Mouse (Mus musculus): ENCODE data around the gene Agtr1a.

The Agtr1a gene

DNA sequence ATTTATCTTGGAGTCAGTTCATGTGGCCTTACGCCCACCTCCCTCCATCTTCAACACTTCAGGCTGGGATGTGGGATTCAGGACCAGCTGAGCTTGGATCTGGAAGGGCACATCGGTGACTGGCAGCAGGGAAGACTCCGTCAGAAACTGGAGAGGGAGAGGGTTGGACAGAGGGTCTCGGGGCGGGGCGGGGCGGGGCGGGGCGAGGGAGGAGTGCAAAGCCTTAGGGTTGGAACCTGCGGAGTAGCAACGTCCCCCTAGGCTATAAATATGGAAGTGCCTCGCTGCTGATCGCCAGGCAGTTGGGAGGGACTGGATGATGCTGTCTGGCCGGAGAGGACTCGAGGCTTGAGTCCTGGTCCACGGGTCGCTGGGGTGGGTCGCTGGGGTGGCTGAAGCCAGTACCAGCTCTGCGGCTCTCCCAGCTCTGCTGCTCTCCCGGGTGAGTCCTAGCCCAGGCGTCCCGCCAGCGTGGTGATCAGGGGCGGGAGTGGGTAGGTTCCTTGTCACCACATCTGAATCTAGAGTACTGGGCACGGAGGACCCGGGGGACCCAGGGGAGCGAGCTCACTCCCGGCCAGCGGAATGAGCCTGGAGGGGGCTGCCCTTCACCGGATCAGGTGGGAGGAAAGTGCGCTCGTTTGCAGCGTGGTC is at the start of gene Agtr1a:
Agtr1a (plus strand) TSS at position 294 of the 654 bp plus-strand sequence.
- DNase-seq (ENCODE audit: low spot score) = no peak

DNA sequence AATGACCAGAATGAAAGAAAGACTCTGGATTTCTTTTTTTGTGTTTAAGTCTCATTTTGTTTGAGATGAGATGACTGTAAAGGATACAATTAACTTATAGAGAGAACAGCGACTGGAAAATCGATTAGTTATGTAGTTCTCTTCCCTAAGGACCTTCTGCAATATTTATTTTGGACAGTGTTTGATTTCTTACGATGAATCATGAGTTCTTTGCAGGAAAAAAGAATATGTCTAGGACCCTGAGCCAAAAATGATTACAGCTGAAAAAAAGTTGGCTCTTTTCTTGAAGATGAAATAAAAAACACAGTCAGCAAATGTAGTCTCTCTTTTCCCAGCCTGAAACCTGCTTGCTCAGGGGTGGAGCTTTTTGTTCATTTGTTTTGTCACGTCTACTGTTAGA is 26.0 kb upstream of the Agtr1a start:
- DNase-seq (ENCODE audit: low spot score) = no peak

DNA sequence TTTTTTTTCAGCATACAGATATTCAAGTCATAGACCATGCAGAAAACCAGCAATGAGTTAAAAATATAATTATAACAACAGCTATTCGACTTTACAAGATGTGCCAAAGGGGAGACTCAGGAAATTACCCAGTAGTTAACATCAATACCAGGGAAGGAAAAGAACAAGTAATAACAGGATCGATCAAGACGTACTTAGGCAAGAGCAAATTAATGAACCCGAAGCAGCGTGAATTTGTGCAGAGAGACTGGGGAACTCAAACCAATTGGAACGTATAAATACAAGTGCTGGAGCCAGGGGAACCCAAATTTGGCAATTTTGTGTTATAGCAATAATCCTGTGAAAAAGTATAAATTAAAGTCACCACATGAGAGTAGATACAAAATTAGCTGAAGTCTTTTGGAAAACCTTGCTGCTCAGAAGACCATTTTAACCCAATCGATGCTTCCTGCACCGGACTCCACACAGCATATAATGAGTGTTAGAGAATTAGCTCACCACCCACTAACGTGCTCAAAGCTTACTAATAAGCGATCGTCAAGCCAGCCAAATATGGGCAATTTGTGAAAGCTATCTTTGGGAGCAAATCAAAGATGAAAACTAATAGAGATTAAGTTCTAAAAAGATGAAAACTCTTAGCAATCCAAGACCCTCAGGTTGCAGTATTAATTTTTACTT is 11.4 kb upstream of the Agtr1a start:
- no peak for DNase-seq (ENCODE audit: low spot score)

DNA sequence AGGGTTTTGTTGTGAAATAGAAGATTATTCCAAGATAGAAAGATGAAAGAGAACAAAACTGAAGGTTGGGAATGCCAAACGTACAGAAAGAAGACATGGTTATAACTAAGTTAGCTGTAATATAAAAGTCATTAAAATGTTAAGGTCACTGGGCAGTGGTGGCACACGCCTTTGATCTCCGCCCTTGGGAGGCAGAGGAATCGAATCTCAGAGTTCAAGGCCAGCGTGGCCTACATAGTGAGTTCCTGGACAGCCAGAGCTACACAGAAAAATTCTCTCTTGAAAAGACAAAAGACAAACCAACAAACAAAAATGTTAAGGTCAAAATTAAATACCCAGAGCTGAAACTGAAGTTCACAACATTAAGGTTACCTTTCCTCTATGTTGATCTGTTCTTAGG is 5.2 kb upstream of the Agtr1a start:
- no peak for DNase-seq (ENCODE audit: low spot score)

DNA sequence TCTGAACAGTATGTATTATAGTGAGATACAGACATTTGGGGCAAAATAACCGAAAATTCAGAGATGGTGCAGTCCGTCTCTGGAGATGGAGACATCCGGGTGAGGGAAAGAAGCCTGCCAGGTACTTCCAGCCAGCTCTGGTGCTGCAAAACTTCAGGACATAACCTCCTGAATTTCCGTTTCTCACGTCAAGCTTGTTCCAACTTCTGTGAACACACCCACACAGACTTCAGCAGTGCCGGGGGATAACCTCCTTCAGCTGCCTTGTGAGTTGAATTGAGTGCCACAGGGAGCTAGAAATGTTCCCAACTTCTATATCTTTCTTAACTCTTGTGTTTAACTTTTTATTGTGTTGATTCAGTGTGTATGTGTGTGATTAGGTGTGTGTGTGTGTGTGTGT is 4.4 kb upstream of the Agtr1a start:
- no peak for DNase-seq (ENCODE audit: low spot score)

DNA sequence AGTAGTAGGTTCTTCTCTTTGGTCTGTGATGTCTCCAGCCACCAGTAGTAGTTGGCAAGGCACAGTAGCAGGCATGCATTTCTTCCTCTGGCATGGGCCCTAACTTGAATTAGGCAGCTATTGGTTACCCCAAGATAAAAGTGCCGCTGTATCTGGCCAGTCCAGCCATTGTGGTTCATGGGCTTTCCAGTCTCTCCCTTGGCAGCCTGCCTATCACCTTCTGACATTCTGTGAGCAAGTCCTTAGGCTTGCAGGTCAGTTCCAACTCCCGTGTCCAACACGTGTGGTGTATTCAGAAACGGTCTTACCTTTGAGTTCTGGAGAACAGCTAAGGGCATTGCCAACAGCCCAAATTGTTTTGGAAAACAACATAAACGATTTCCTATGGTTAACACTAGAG is 3.7 kb upstream of the Agtr1a start:
- no peak for DNase-seq (ENCODE audit: low spot score)

DNA sequence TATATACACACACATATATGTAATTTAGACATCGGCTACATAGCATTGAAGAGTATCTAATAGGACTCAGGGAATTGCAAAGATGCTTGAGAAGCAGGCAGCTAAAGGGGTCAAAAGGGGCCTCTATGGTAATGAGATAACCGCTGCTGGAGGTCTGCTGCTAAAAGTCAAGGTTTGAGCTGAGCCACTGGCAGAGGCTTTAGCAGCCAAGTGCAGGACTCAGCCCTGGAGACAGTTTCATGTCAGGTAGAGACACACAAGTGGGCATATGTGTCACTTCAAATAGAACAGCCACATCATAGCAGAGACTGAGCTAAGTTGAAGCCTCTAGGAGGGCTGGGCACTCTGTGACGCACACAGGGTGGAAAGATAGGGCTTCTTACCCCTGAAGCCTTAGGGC is 1.6 kb upstream of the Agtr1a start:
- no peak for DNase-seq (ENCODE audit: low spot score)

DNA sequence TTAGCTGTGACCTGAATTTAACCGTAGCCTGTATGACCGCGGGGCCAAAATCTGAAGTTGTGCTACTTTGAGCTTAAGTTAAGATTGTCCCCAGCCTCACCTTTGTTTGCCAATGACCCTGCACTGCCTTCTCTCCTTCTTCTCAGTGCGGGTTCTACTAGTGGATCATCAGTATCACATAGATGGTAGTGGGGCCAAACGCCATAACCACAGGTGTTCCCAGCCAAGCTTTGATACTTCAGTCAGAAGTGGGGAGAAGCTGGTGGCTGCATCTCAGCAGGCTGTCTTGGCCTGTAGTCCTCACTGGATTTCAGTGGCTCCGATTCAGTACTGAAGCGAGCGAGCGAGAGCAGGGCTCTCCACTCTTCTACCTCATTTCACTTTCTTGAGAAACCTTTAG is 672 bp downstream of the Agtr1a start:
- DNase-seq (ENCODE audit: low spot score) = no peak

DNA sequence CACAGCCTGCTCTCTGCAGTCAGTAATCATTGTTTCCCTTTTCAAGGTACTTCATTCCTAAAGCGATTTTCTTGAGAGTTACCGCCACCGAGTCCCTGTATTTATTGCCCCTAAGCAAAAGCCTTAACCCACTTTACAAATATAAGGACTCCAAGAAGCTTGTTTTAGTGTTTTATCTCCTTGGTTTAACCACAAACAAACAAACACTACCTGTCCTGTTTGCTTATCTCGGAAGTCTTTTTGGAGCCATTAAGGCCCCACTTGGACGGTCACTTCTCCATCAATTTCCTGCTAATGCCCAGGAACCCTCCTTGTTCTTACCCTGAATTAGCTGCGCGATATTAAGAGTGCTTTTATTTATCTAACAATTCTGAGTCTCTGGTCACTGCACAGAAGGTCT is 1.4 kb downstream of the Agtr1a start:
- DNase-seq (ENCODE audit: low spot score) = no peak

DNA sequence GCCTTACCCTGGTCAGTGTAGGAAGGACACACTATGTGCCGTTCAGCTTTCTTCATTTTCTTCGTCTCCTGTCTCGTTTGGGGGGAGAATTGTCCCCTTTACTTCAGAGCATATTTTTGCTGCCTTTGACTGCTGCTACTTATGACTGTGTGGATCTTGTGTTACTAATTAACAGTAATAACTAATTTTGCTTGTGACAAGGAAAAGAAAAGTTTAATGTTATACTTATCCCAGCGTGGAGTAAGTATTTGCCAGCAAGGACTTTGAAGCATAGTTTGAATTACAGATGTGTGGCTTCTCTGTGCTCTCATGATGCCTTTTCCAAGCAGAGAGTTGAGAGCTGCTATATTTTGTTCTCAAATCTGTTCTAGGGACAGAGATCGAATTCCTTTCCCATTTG is 2.3 kb downstream of the Agtr1a start:
- no peak for DNase-seq (ENCODE audit: low spot score)

DNA sequence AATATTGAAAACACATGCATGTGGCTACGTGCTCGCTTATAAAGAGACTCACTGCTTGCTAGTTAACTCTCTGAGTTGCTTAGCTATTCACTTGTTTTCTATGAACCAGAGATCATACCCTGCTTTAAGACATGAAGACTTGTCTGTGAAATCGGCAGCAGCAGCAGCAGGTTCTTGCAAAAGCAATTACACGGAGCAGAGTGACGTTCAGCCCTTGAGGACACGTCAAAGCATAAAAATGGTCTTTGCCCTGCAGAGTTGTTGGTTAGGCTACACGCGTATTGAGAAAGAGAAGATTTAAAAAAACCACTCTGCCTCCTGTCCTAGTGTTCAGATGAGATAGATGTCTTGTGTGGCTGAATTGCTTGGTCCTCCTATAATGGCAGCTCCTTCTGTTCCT is 3.7 kb downstream of the Agtr1a start:
- DNase-seq (ENCODE audit: low spot score) = no peak

DNA sequence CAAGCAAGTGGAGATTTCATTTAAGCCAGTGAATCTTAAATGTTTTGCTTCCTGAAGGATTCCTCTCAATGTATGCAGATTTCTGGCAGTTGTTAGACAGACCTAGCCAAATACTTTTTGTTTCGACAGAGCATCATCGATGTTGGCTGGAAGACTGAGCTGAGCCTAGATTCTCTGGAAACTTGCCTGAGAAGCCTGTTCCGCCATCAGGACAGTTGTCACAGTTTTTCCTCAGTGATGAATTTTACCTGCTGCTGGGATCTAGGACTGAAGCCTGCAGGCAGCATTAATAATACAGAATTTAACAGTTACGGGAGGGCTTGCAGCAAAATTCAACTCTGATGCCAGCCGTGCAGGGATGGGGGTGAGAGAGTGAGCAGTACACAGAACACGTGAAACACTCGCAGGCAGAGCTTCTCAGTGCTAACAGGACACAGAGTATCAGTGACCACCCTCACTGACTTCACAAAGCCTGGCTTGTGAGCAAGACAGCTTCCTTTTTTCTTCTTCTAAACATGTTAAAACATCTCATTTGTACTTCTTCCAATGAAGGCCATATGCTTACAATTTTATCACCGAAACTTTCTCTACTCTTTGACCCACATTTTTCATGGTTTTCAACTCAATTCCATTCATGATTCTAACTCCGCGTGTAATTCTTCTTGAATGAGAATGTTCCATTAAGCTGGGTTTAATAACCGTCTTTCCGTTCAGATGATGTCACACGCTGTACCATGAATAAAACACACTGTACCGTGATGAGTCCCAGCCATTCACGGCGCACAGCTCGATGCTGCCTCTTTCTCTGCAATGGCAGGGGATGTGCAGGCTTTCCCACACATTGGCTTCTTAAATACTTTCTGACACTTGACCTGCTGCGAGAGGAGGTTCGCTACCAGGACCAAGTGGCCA is 6.0 kb downstream of the Agtr1a start:
- no peak for DNase-seq (ENCODE audit: low spot score)

DNA sequence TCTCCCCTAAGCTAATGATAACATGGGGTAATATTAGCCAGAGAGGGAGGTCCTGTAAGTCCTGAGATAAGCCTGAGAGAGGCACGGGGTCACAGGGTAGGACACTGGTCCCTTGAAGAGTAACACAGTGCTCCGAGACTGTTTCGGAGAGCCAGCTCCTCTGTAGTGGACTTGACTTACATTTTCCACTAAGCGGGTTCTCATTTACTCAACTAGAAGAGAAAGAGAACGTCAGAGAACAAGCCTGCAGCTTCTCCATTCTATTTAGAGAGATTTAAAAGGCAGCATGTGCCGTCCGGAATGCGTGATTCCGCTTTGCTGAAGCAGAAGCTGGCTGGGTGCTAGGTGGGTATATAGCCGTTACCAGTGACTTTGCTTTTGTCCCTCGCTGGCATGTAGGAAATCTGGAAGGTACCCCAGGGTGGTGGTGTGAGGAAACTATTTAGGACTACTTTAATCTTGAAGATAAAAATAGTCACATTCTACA is 9.2 kb downstream of the Agtr1a start:
- DNase-seq (ENCODE audit: low spot score) = no peak

DNA sequence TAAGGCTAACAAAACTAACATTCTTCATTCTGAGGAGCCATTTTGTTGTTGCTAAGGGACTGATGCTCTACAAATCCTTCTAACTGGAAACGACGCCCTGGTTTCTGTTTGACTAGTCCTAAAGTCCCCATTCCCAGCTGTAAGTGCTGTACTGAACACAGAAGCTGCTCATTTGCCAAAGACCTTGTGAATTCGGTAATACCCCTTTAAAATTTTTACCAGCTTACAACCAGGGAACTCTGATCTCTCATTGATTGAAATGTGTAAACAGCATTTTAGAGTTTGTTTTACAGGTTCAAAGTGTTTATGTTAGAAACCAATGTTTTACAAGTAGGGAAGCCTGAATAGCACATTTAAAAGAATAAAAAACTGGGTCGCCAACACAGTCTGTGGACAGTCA is 10.6 kb downstream of the Agtr1a start:
- no peak for DNase-seq (ENCODE audit: low spot score)

DNA sequence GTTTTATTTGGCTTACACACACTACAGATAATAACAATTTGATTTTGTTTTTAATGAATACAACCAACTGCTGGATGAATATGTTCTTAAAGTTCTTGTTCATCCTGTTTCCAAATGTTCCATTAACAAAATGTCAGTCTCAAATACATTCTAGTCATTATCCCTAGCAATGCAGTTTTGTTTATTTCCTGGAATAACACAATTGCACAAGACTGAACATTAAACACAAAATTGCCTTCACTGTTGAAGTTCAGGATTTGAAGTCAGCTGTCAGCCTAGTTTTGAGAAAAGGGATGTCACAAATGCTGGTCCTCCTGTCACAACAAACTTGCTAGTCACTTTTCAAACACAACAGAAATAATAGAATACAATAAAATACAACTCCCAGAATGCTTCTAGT is 12.1 kb downstream of the Agtr1a start:
- no peak for DNase-seq (ENCODE audit: low spot score)

DNA sequence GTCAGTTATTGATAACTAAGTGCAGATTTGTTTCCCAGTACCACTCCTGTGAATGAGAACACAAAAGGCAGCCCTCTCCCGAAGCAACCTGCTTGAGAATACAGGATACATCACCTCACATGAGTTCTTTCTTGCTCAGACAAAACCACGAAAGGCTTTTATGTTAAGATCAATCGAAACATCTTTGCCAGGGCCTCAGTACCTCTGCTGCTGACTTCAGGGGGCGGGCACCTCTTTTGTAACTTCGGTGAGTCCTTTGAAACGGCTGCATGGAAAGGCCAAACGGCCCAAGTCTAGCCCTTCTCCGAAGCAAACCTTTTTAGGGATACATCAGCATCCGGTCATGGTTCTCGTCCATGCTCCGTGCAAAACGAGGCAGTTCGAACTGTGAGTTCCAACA is 15.7 kb downstream of the Agtr1a start:
- no peak for DNase-seq (ENCODE audit: low spot score)

DNA sequence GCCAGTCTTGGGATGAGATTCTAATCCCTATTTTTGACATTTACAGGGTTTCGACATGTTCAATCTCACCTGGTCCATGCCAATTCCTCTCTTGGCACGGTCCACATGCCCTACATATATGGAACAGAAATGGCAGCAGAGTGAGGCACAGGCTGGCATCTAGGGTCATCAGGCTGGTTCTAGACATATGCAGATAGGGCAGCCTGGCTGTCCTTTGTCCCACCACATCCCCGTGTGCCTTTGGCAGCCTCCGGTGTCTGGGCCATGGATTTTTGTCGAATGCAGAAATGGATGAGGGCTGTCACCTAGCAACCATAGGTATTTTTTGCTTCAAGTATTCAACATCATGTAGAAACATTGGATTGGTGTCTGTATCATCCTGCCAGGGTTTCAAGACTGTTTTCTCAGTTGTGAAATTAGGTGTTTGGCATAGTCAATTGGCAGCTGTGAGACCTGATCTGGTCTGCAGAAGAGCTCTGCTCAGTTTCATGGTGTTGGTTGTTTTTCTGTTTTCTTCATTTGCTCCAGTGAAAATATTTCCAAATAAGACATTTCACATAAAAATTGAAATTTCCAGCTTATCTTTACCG is 18.8 kb downstream of the Agtr1a start:
- no peak for DNase-seq (ENCODE audit: low spot score)

DNA sequence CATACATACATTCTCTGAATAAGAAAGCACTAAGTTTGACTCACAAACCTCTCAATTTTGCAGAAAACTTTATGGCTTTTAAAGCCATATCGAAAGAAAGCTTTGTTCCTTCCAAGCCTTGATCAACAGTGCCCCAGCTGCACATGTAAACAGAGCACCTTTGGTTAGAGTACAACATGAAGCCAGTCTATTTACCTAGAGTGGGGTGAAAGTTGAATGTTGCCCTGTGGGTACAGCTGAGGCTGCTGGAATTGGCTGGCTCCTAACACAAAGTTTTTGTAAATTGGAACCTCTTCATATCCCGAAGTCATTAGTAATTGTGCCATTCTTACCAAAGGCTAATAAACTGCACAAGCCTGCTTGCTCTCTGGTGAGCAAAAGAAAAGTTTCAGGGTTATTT is 19.7 kb downstream of the Agtr1a start:
- no peak for DNase-seq (ENCODE audit: low spot score)

DNA sequence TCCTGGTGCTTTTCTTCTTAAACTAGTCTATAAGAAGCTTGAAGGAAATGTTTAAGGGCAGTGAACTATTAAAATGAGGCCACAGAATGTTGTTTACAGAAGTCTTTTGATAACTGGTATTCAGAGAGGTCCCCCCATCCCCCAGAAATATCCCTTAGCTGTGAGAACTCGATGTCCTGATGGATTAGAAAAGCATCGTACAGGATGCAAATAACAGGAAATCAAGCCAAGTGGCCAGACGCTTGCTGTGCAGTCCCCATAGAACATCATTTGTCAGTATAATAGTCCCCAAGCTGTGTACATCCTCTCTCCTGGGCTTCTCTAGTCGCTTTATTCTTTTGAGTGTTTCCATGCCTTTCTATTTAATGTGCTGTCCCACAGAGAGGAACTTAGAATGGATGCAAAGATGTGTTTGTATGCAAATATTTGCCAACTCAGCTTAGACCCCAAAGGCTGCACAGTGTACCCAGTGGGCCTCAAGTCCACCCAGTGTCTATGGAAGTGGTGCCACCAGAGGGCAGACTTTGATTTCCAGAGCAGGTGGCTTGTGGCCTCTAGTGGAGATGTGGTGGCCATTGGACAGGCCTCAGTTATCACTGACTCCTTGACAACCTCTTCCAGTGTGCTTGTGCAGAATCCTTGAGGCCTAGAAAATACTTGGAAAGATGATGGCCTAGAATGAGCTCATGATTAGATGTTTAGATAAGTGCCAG is 22.4 kb downstream of the Agtr1a start:
- no peak for DNase-seq (ENCODE audit: low spot score)

DNA sequence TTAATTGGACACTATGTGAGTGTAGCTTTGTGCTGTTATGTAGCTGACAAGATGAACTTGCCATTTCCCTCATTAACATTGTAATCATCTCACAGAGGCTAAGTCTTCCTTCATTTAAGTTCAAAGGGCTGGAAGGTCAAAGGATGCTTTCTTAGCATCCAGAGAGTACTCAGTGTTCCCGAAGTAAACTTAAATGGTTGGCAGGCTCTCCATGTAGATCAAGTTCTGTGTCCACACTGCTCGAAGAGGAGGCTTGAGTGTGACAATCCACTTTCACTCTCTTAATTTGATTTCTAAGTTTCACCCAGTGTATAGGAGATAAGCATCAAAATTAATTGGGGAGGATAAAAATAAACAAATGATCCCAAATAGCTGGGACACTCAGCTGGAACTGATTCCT is 23.6 kb downstream of the Agtr1a start:
- DNase-seq (ENCODE audit: low spot score) = no peak

DNA sequence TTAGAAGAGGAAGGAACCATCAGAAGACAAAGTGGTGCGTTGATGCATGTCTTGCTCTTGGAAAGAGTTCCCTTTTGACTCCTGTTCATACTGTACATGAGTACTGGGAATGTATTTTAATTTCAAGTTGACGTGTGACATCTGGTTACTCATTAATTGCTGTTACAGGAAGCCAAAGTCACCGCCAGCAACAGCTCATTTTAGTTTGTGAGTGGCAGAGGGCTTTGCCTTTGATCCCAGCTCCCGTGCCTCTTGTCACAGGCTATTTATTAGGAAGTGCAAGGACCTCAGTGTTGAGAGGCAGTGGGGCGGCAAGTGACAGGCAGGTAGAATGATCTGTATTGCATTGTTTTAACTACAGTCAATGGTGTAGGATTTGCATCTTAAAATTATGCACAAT is 24.8 kb downstream of the Agtr1a start:
- no peak for DNase-seq (ENCODE audit: low spot score)

DNA sequence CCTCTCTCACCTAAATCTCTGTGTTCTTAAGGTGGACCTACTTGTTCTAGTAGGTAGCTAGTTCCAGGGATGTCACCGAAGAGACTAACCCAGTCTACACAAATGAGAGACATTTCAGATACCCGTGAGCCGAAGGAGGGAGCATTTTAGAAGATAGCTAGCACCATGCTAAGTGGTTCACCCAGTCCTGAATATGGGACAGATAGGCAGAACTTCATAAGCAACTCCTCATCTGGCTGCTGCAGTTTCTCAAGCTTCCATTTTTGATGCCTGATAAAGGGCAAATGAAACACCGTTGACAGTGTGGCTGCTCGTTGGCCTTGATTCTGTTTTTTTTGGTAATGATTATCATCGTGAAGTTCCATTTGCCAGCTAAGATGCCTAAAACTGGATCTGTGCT is 25.8 kb downstream of the Agtr1a start:
- no peak for DNase-seq (ENCODE audit: low spot score)
